Mouse (Mus musculus) limb, embryonic 15.5 days (tissue): Measurements from ENCODE around the gene Exosc6. TPM values are rescaled to one million over a fixed set of nuclear protein-coding genes. Genes with fewer than 3 reads are reported as not detected.
"Not testable (repeated sequence)": the region's sequence is repeated elsewhere in the genome, so short reads cannot be mapped to it uniquely, and the experiment has no call there.

Experiments used
- ATAC-seq: fragments of 200-750 bp; cut with Nextera tagmentation; 2 replicates; pipeline ENCODE4 v1.8.0; 2017; ENCODE audit warnings: low read depth, moderate TSS enrichment; ENCODE audit not compliant: insufficient number of reproducible peaks, low FRiP score, low TSS enrichment
- H3K27ac ChIP-seq: fragments of 300-500 bp; sonication (generic); 2 replicates; pipeline ENCODE4 v1.5.1; 2015; ENCODE audit warnings: moderate library complexity, mild to moderate bottlenecking, inconsistent platforms
- H3K27me3 ChIP-seq: fragments of 300-500 bp; sonication (generic); 2 replicates; pipeline ENCODE4 v1.6.1; 2015; ENCODE audit warnings: inconsistent platforms
- H3K36me3 ChIP-seq: fragments of 300-500 bp; sonication (generic); 2 replicates; pipeline ENCODE4 v1.6.1; 2015; ENCODE audit warnings: inconsistent platforms
- H3K4me1 ChIP-seq: fragments of 300-500 bp; sonication (generic); 2 replicates; pipeline ENCODE4 v1.6.1; 2015; ENCODE audit warnings: inconsistent platforms
- H3K4me2 ChIP-seq: fragments of 300-500 bp; sonication (generic); 2 replicates; pipeline ENCODE4 v1.6.1; 2015; ENCODE audit warnings: mild to moderate bottlenecking, inconsistent platforms
- H3K4me3 ChIP-seq: fragments of 300-500 bp; sonication (generic); 2 replicates; pipeline ENCODE4 v1.5.1; 2015; ENCODE audit warnings: mild to moderate bottlenecking, inconsistent platforms
- H3K9ac ChIP-seq: fragments of 300-500 bp; sonication (generic); 2 replicates; pipeline ENCODE4 v1.6.1; 2015; ENCODE audit warnings: inconsistent platforms
- H3K9me3 ChIP-seq: fragments of 300-500 bp; sonication (generic); 2 replicates; pipeline ENCODE4 v1.6.1; 2016; ENCODE audit warnings: inconsistent platforms
- WGBS: fragments of 180-500 bp; shearing (Covaris S2); methylation state at CpG from one replicate; pipeline ENCODE4 v1.1.7; 2015; 5-methylcytosine and 5-hydroxymethylcytosine counted together
- microRNA-seq: library from miRNA; unstranded; fragments of <30 nt; microRNA quantifications from one replicate; pipeline ENCODE4, GENCODE M21; 2016
- polyA plus RNA-seq: library from polyadenylated mRNA; unstranded; fragments of >200 nt; fragmentation: Nextera tagmentation; extraction: Ambion mirVana; gene quantifications from 2 replicates; pipeline ENCODE4 v1.2.1, GENCODE M21; 2015

Gene Exosc6
- polyA plus RNA-seq, 1 experiment from 2014 or later, result 8.2 TPM

GRCm38 (mm10) chr8:111093865-111094718 lies 38.0 kb downstream of the Exosc6 start, which contains the start of gene Pdpr:
Gene Pdpr (plus strand): TSS chr8:111094630.
- Histone ChIP-seq H3K27ac (peak within 1 kb of the TSS; percentile 59; the same call in 1 of the 2 replicates), H3K4me2 (peak within 1 kb of the TSS; percentile 79), H3K4me3 (peak within 1 kb of the TSS; percentile 60), H3K9me3 (no peaks in the 10 kb centered on the region), H3K27me3 (no peaks in the 10 kb centered on the region), H3K36me3 (no peaks in the 10 kb centered on the region), H3K4me1 (peaks cover 11% of the 10 kb centered on the region), H3K9ac (peak within 1 kb of the TSS; percentile 61)
- WGBS, result 5% methylated on average over 69 of the region's 72 CpGs
- ATAC-seq, result peak; percentile 92

- peak; percentile 4; the same call in 1 of the 2 replicates for ATAC-seq
- not testable (repeated sequence) for H3K36me3 ChIP-seq, H3K27me3 ChIP-seq, H3K9me3 ChIP-seq, H3K27ac ChIP-seq
- under 1% methylated on average over 35 of the region's 69 CpGs for WGBS
- Histone ChIP-seq H3K4me3 (peak overlapping the region; percentile 60), H3K4me2 (peak overlapping the region; percentile 79), H3K4me1 (peaks cover 11% of the 10 kb centered on the region), H3K9ac (peak overlapping the region; percentile 61)
These were observed 38.7 kb downstream of the Exosc6 start for GRCm38 (mm10) chr8:111094719-111095302.

Small RNAs within 50 kb of the gene (microRNA-seq; reads per million reads assigned to microRNA genes)
- gene Gm24103 (not detected), gene Mir3473d (0.82 reads per million)

Other genes with a start within 250 kb of the Exosc6 start
- gene Cog4, start 209.7 kb upstream of the Exosc6 start, polyA plus RNA-seq, result 77.7 and 77.8 TPM in 2 replicates
- gene Sf3b3, start 209.6 kb upstream of the Exosc6 start, polyA plus RNA-seq, result 125 and 127 TPM in 2 replicates
- gene Fuk, start 153.9 kb upstream of the Exosc6 start, polyA plus RNA-seq, result 10.9 and 12.2 TPM in 2 replicates
- 29.6 and 32.6 TPM in 2 replicates for gene St3gal2, start 136.4 kb upstream of the Exosc6 start, polyA plus RNA-seq
- gene Ddx19a, start 58.5 kb upstream of the Exosc6 start, polyA plus RNA-seq, result 12.4 and 15.9 TPM in 2 replicates
- gene Ddx19b, start 24.6 kb upstream of the Exosc6 start, polyA plus RNA-seq, result 4.9 and 5.0 TPM in 2 replicates
- gene Aars, start 23.2 kb upstream of the Exosc6 start, polyA plus RNA-seq, result 48.0 and 48.4 TPM in 2 replicates
- not detected in 2 replicates for gene Clec18a, start 36.1 kb downstream of the Exosc6 start, polyA plus RNA-seq
- 8.9 and 10.0 TPM in 2 replicates for gene Pdpr, start 38.3 kb downstream of the Exosc6 start, polyA plus RNA-seq
- gene Glg1, start 202.9 kb downstream of the Exosc6 start, polyA plus RNA-seq, result 65.2 and 75.4 TPM in 2 replicates
- gene Rfwd3, start 243.9 kb downstream of the Exosc6 start, polyA plus RNA-seq, result 39.1 and 39.8 TPM in 2 replicates